Mouse (Mus musculus): ENCODE measurements around the gene Uncx. TPM values are rescaled to one million over a fixed set of nuclear protein-coding genes. Genes with fewer than 3 reads are reported as not detected.

The Uncx gene
- polyA plus RNA-seq, 1 experiment from 2014 or later: 31.0 TPM

DNA sequence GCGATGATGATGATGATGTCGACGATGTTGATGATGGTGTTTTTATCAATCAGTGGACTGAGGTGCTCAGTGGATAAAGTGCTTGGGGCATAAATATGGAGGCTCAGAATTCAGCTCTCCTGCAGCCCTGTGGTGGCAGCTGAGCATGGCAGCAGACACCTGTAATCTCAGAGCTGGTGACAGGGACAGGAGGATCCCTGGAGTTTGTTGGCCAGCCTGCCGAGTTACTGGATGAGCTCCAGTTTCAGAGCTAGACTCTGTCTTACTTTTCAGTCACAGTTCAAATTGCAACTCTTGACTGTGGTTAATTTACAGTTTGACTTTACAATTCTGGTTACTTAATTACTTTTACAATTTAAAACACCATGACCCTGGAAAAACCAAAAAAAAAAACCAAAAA, 31.1 kb upstream of the Uncx start:
- Histone ChIP-seq H3K36me3 (replicated peaks; ENCODE audit: control insufficient read depth, insufficient read depth) (no peaks in the 10 kb centered on the region), H3K27ac (no peak overlapping the region), H3K4me2 (replicated peaks) (no peak overlapping the region), H3K9ac (no peak overlapping the region), H3K9me3 (ENCODE audit: control insufficient read depth, low read length) (no peaks in the 10 kb centered on the region), H3K27me3 (ENCODE audit: control insufficient read depth, insufficient read depth, low read length) (peaks cover 22% of the 10 kb centered on the region; the same call in 1 of the 2 replicates), H3K4me1 (replicated peaks; ENCODE audit: control insufficient read depth, insufficient read depth, low read length) (no peaks in the 10 kb centered on the region; the same call in 1 of the 2 replicates), H3K4me3 (replicated peaks; ENCODE audit: low read length) (no peak overlapping the region)
- 86% methylated on average over 4 of the region's 4 CpGs for WGBS
- ATAC-seq (ENCODE audit: low FRiP score): no peak
- DNase-seq (ENCODE audit: low spot score): no peak

DNA sequence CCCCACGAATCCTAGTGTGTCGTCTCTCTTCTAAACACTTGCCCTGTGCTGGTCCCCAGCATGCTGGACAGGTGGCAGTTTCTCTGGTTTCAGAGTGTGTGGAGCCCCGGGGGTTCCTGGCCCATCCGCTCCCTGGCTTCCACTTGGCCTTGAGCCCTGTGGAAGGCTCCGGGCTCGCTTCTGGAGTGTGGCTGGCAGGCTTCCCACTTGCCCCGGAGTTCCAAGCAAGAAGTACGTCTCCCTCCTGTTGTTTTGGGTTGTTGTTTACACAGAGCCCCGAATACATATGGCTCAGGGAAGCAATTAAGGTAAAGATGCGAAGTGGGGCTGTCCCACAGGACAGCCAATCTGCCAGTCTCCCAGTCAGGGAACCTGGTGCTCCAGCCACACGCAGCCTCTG, 27.0 kb upstream of the Uncx start:
- WGBS: 28% methylated on average over 11 of the region's 11 CpGs
- no peak for ATAC-seq (ENCODE audit: low FRiP score)
- peak; percentile 39 for DNase-seq (ENCODE audit: low spot score)

DNA sequence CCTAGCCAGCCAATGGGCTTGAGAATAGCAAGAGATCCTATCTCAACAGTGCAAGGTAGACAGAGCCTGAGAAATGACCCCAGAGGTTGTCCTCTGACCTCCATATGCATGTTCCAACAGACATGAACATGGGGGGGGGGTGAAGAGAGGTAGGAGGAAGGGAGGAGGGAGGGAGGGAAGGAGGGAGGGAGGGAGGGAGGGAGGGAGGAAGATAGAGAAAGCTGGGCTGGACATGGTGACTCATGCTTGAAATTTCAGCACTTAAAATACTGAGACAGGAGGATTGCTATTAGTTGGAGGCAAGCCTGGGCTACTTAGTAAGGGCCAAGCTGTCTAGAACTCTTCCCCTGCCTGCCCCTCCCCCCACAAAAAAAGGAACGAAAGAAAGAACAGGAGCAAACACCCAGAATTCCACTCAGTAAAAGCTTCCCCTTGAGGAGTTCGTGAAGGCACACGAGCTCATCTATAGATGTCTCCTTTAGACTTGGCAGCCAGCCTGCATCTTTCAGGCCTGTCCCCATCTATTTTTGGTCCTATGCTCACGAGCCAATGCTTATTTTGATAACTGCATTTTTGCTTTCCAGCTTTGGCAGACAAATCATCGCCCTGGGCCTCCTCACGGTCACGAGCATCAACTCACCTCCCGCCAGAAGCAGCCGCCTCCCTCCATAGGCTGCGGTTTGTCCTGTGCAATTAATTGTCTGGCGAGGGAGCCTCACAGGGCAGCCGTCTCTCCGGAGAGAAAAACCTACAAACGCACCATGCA, 23.0 kb upstream of the Uncx start:
- no peaks in the 10 kb centered on the region; the same call in 1 of the 2 replicates for H3K4me1 ChIP-seq (replicated peaks; ENCODE audit: control insufficient read depth, insufficient read depth, low read length)
- H3K27me3 ChIP-seq (ENCODE audit: control insufficient read depth, insufficient read depth, low read length): peaks cover 13% of the 10 kb centered on the region; the same call in 1 of the 2 replicates
- no peak overlapping the region for H3K4me3 ChIP-seq (replicated peaks; ENCODE audit: low read length)
- H3K36me3 ChIP-seq (replicated peaks; ENCODE audit: control insufficient read depth, insufficient read depth): no peaks in the 10 kb centered on the region
- H3K9me3 ChIP-seq (ENCODE audit: control insufficient read depth, low read length): no peaks in the 10 kb centered on the region
- no peak overlapping the region for H3K9ac ChIP-seq
- no peak overlapping the region for H3K27ac ChIP-seq
- 44% methylated on average over 14 of the region's 14 CpGs for WGBS
- ATAC-seq (ENCODE audit: low FRiP score) (no peak), DNase-seq (ENCODE audit: low spot score) (no peak)
- H3K4me2 ChIP-seq (replicated peaks): no peak overlapping the region

More for the DNA sequence above, 27.0 kb upstream of the Uncx start:
- Histone ChIP-seq H3K36me3 (replicated peaks; ENCODE audit: control insufficient read depth, insufficient read depth) (no peaks in the 10 kb centered on the region), H3K4me3 (replicated peaks; ENCODE audit: low read length) (no peak overlapping the region), H3K9ac (no peak overlapping the region), H3K27ac (no peak overlapping the region), H3K27me3 (ENCODE audit: control insufficient read depth, insufficient read depth, low read length) (peaks cover 12% of the 10 kb centered on the region; the same call in 1 of the 2 replicates), H3K4me2 (replicated peaks) (no peak overlapping the region), H3K4me1 (replicated peaks; ENCODE audit: control insufficient read depth, insufficient read depth, low read length) (no peaks in the 10 kb centered on the region; the same call in 1 of the 2 replicates), H3K9me3 (ENCODE audit: control insufficient read depth, low read length) (no peaks in the 10 kb centered on the region)

GRCm38 (mm10) chr5:139521987-139522386, 21.3 kb upstream of the Uncx start:
- Histone ChIP-seq H3K9me3 (ENCODE audit: control insufficient read depth, low read length) (no peaks in the 10 kb centered on the region), H3K27ac (no peak overlapping the region), H3K4me2 (replicated peaks) (no peak overlapping the region), H3K4me3 (replicated peaks; ENCODE audit: low read length) (no peak overlapping the region), H3K4me1 (replicated peaks; ENCODE audit: control insufficient read depth, insufficient read depth, low read length) (no peaks in the 10 kb centered on the region), H3K9ac (no peak overlapping the region), H3K36me3 (replicated peaks; ENCODE audit: control insufficient read depth, insufficient read depth) (no peaks in the 10 kb centered on the region), H3K27me3 (ENCODE audit: control insufficient read depth, insufficient read depth, low read length) (peaks cover 19% of the 10 kb centered on the region)
- WGBS: 76% methylated on average over 10 of the region's 10 CpGs
- ATAC-seq (ENCODE audit: low FRiP score) (no peak), DNase-seq (ENCODE audit: low spot score) (no peak)

DNA sequence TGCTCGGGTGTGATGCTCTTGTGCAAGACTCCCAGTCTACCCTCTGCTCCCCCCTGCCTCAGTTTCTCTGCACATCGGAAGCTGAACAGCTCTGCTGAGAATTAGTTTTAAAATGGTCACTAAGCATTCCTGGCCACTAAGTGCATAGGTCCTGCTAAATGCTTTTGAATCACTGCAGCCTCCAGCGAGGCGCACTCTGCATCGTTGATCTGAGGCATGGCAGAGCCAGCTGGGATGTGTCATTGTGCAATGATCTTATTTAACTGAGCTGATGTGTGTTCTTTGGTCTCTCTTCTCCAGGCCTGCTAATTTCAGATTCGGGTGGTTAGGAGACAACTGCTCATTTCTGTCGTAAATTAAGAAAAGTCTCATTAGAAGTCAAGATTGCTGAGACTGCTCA, 14.4 kb upstream of the Uncx start:
- Histone ChIP-seq H3K4me2 (replicated peaks) (no peak overlapping the region), H3K4me1 (replicated peaks; ENCODE audit: control insufficient read depth, insufficient read depth, low read length) (no peaks in the 10 kb centered on the region), H3K9ac (no peak overlapping the region), H3K36me3 (replicated peaks; ENCODE audit: control insufficient read depth, insufficient read depth) (no peaks in the 10 kb centered on the region), H3K27ac (no peak overlapping the region), H3K27me3 (ENCODE audit: control insufficient read depth, insufficient read depth, low read length) (peaks cover 78% of the 10 kb centered on the region), H3K9me3 (ENCODE audit: control insufficient read depth, low read length) (no peaks in the 10 kb centered on the region), H3K4me3 (replicated peaks; ENCODE audit: low read length) (no peak overlapping the region)
- no peak for ATAC-seq (ENCODE audit: low FRiP score)
- no peak for DNase-seq (ENCODE audit: low spot score)
- WGBS: 67% methylated on average over 7 of the region's 7 CpGs

DNA sequence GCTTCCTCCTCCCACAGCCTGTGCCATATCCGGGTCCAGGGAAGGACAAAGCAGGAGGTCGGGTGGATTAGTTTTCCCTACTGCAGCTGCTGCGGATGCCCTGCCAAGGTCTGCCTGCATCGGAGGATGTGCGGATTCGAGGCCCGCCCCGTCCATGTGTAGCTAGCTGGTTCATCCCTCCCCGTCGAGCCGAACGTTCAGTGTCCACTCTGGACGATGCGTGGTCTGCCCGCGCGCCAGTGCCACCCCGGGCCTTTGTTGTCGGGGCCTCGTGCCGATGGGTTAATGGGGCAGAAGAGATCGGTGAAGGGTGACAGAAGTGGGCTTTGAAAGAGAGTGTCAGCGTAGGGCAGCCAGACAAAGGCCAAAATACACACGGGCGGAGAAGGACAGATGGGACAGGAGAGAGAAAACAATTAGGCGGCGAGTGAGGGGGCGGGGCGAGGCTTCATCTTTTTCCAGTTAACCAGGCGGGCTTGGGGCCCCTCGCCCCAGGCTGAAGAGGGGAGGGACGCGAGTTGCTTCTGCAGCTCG, 7.8 kb upstream of the Uncx start:
- Histone ChIP-seq H3K9me3 (ENCODE audit: control insufficient read depth, low read length) (no peaks in the 10 kb centered on the region), H3K4me3 (replicated peaks; ENCODE audit: low read length) (no peak overlapping the region), H3K27me3 (ENCODE audit: control insufficient read depth, insufficient read depth, low read length) (peaks cover 71% of the 10 kb centered on the region), H3K9ac (no peak overlapping the region), H3K36me3 (replicated peaks; ENCODE audit: control insufficient read depth, insufficient read depth) (no peaks in the 10 kb centered on the region), H3K4me1 (replicated peaks; ENCODE audit: control insufficient read depth, insufficient read depth, low read length) (peaks cover 19% of the 10 kb centered on the region), H3K27ac (peak overlapping the region; percentile 48), H3K4me2 (replicated peaks) (no peak overlapping the region)
- DNase-seq (ENCODE audit: low spot score): peak; percentile 49
- peak; percentile 38 for ATAC-seq (ENCODE audit: low FRiP score)
- under 1% methylated on average over 34 of the region's 34 CpGs for WGBS

DNA sequence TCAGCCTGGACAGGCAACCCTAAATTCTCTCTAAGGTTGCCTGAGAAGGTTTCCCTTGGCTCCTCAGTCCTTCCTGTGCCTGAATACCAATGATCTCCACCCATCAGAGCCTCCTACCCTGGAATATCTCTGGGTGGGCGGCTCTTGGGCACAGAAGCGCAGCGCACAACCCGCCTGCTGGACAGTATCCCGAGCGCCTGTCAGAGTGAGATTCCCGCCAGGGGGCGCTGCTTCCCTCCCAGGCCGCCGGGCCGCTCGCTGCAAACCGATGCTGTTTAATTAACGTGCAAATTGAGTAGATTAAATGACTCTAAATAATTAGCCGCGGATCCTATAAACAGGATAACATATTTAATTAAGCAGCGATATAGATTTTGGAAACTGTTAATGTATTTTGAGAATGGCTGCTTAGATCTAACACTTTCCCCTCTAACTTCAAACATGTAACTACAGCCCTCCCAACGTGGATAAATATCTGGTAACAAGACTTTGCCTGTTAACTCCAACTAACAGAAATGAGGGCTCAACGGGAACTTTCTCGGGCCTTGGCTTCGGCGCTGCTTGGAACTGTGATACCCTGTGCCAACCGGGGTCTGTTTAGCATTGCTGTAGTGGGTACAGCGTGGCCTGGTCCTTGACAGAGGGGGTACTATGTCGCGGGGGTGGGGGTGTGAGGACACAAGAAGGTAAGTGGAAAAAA, 6.9 kb upstream of the Uncx start:
- Histone ChIP-seq H3K4me2 (replicated peaks) (peak overlapping the region; percentile 13), H3K27me3 (ENCODE audit: control insufficient read depth, insufficient read depth, low read length) (peaks cover 72% of the 10 kb centered on the region)
- under 1% methylated on average over 26 of the region's 26 CpGs for WGBS

GRCm38 (mm10) chr5:139536911-139537738, 6.2 kb upstream of the Uncx start:
- Histone ChIP-seq H3K27ac (peak overlapping the region; percentile 82), H3K9me3 (ENCODE audit: control insufficient read depth, low read length) (no peaks in the 10 kb centered on the region), H3K4me1 (replicated peaks; ENCODE audit: control insufficient read depth, insufficient read depth, low read length) (peaks cover 19% of the 10 kb centered on the region), H3K27me3 (ENCODE audit: control insufficient read depth, insufficient read depth, low read length) (peaks cover 71% of the 10 kb centered on the region), H3K4me2 (replicated peaks) (peak overlapping the region; percentile 25), H3K4me3 (replicated peaks; ENCODE audit: low read length) (no peak overlapping the region), H3K9ac (peak overlapping the region; percentile 17; the same call in 1 of the 2 replicates), H3K36me3 (replicated peaks; ENCODE audit: control insufficient read depth, insufficient read depth) (no peaks in the 10 kb centered on the region)
- 2% methylated on average over 18 of the region's 18 CpGs for WGBS
- no peak for ATAC-seq (ENCODE audit: low FRiP score)
- DNase-seq (ENCODE audit: low spot score): peak; percentile 52

More for the DNA sequence above, 6.9 kb upstream of the Uncx start:
- no peaks in the 10 kb centered on the region for H3K9me3 ChIP-seq (ENCODE audit: control insufficient read depth, low read length)
- H3K27ac ChIP-seq: peak overlapping the region; percentile 82
- no peak overlapping the region for H3K9ac ChIP-seq
- DNase-seq (ENCODE audit: low spot score) (peak; percentile 79), ATAC-seq (ENCODE audit: low FRiP score) (peak; percentile 43; the same call in 1 of the 2 replicates)
- H3K36me3 ChIP-seq (replicated peaks; ENCODE audit: control insufficient read depth, insufficient read depth): no peaks in the 10 kb centered on the region
- H3K4me1 ChIP-seq (replicated peaks; ENCODE audit: control insufficient read depth, insufficient read depth, low read length): peaks cover 19% of the 10 kb centered on the region
- no peak overlapping the region for H3K4me3 ChIP-seq (replicated peaks; ENCODE audit: low read length)
